Mouse (Mus musculus): ENCODE data around the gene Nrp1.
A peak's percentile ranks its signal among the peaks of the same experiment; 100 is the strongest.

Nrp1 gene

DNA sequence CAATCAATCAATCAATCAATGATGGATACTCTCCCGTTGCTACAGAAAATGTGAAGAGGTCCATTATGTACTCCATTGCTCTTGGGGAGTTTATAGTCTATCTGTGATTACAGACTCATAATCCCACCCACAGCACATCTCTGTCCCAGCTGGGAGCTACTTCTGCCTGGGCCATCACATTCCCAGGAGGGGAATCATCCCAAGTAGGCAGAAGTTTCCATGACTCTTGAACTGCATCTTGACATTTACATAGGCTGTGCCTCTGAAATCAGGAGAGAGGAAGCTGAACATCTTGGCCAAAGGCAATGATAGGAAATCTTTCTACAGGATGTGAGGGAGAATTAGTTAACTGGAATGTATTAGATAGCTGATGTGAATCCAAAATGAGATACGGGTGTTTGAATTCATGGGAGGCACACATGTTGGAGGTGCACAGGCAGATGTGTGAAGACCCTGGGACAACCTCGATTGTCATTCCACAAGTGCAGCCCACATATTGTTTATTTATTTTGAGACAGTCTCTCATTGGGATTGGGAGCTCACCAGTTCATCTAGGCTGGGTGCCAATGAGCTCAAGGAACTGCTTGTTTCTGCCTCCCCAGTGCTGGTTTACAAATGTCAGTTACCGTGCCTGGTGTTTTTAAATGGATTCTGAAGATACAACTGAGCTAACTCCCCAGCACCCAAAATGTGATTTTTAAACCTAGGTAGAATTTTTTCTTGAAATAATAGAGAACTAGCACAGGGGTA, 108.5 kb downstream of the Nrp1 start:
- no peak for DNase-seq (ENCODE audit: low spot score in 2 of 2)

DNA sequence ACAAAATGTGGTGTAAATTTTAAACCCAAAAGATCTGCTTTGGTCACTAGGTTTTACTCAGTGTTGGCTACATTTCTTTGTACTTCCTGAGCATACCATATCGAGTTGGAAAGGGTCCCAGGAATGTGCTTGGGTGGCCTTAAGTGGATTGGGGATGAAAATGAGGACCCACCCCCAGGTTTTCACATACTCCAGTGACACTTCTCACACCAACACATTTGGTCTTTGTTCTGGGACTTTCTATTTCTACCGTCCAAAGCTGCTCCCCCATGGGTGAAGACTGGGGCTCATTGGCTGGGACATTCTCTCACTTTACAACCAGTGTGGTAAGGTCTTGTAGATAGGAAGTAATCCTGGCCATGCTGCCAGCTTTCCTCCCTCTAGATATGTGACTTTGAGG, 111.7 kb downstream of the Nrp1 start:
- no peak for DNase-seq (ENCODE audit: low spot score in 2 of 2)

DNA sequence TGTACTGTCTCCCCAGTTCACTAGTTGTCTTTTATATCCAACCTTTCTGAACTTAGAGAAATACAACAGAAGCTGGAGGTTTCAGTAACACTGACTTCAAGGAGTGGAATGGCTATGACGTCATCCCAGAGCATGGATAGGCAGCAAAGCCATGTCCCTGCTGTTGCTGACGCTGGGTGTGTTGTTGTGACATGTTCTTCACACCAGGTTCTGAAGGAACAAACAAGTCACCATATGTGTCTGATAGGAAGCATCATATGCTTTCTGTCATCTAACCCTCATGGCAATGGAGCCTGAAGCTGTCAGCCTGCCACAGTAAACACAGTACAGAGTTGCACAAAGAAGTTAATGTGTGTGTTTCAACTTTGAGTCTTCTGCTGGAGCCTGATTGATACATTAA, 112.8 kb downstream of the Nrp1 start:
- DNase-seq (ENCODE audit: low spot score in 2 of 2), result no peak

DNA sequence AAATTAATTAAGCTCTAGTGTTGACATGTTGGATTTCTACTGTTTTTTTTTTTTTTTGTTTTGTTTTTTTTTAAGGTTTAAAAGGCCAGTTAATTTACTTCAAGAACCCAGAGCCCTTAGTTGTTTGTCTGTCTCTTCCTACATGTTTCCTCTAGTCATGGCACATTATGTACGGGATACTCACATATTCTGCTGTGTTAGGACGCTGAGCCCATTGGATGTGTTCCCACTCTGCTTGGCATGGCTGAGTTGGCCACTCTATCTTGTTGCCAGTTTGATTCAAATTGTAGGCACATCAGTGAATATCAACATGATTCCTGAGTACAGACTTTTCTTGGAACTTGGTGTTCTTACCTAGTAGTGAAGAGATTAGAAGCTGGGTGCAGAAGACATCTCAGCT, 114.5 kb downstream of the Nrp1 start:
- no peak for DNase-seq (ENCODE audit: low spot score in 2 of 2)

DNA sequence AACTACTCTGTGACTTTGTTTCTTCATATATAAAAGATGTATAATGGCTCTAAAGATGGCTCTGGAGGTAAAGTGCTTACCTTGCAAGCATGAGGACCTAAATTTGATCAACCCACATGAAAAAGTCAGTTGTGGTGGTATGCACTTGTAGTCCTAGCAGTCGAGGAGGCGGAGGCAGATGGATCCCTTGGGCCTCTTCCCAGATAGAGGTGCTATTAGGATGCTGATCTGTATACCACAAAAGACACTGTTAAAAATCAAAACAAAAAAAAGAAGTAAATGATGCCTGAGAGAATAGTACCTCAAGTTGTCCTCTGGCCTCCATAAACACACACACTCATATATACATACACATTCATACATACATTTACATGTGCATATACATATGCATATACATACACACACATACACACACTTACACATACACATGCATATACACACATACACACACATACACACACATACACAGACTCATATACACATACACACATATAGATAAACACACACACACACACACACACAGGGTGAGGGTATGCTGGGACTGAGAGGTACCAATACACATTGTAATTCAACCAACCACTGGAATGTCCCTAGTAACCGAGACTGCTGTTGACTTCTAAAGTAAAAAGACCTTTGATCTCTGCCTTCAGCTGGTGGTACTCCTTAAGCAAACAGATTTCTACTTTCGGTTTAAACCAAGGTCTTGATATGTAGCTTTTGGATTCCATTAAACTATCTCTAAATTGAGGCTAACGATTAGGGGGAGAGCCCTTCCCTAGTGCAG, 115.2 kb downstream of the Nrp1 start:
- no peak for DNase-seq (ENCODE audit: low spot score in 2 of 2)

DNA sequence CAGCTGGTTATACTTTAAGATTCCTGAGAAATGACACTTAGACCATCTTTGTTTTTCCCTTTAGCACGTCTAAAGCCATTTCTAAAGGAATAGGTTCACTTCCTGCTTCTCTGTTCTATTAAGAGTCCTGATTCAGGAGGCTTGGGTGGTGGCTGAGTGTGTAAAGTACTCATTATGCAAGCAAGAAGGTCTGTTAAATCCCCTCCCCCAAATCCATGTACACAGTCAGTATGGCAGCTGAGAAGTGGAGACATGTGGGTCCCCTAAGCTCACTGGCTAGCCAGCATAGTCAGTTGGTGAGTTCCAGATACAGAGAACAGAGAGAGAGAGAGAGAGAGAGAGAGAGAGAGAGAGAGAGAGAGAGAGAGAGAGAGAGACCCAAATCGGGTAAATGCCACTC, 116.2 kb downstream of the Nrp1 start:
- no peak for DNase-seq (ENCODE audit: low spot score in 2 of 2)

DNA sequence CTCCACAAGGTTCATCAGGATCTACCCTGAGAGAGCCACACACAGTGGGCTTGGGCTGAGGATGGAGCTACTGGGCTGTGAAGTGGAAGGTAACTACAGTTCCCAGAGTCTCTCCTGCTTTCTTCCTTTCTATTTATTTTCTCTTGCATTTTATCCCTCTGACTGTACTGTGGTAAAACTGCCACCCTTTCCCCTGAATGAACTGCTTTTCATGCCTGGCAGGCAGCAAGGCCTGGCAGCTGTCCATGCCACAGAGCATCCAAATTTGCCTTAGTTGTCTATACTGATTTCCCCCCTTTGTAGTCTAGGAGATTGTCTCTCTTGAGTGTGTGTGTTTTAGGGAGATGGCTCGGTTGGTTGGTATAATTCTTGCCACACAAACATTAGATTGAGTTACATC, 117.8 kb downstream of the Nrp1 start:
- DNase-seq (ENCODE audit: low spot score in 2 of 2), result no peak

DNA sequence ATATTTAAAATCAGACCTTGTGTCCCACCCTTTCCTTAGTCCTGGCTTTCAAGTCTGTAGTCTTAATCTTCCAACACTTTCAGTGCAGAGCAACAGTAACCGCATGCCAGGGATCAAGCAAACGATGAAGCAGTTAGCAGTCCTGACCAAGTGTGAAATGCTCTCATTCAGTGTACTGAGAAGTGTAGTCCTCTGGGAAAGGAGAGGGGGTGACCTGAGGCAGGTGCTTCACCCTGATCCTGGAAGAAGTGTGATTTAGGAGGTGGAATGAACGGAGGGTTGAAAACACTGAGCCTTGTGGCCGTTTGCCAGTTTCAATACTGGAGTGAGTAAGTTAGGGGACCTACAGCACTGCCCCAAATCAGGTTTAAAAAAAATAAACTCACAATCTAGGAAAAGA, 119.6 kb downstream of the Nrp1 start:
- no peak for DNase-seq (ENCODE audit: low spot score in 2 of 2)

DNA sequence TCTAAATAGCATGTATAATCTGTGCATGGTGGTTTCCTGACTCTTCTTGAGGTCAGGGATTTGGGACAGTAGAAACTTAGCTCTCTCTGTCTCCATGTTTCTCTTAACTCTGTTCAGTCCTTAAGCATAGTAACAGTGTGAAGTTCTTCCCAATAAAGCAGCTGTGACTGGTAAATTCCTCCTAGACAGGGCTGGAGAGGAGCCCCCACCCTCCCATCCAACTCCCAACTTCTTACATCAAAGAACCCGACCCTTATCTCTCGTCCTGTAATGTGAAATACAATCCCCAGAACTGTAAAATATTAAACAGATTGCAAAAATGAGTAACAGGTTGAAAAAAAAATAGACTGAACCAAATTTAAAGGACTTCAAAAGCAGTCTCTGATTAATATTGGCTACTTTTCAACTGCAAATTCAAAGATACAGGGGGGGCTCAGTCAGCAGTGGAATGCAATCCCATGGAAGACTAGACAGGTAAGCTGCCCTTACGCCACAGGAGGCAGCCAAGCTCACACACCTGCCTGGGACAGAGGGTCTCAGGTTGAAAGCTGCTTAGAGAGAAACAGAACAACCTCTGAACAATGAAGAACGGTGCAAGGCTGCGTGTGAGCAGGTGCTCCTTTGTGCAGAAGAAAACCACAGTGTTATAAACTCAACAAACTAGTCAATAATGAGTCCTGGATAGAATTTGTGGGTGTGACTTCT, 121.1 kb downstream of the Nrp1 start:
- DNase-seq (ENCODE audit: low spot score in 2 of 2), result no peak

DNA sequence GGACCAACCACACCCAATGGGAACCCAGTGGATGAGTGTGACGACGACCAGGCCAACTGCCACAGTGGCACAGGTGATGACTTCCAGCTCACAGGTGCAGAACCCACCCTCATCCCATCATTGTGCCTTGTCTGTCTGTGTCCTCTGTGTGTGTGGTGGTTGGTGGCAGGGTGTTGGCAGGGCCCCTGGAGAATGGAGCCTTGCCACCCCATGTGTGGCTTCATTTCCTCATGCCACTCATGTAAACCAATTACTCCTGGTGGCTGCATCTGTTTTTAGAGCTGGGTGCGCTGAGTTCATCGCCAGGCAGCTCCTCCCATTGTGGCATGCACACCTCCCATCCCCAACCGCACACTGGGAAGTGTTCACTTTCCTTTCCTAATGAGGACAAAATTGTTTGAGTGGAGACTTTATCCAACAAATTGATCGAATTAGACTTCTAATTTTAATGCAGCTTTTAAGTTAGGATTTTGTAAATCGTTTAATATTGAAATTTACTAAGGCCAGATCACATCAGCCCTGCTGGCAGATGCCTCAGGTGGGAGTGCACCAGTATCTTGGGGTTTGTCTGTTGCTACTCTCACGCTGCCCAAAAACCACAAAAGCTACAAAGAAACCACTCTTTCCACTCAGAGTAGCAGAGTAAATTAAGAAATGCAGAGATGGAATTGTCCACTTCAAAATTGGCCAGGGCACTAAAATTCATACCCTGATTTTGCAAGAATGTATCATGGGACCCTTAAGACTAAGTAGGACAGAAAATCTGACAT, 122.7 kb downstream of the Nrp1 start:
- DNase-seq (ENCODE audit: low spot score in 2 of 2), result no peak

DNA sequence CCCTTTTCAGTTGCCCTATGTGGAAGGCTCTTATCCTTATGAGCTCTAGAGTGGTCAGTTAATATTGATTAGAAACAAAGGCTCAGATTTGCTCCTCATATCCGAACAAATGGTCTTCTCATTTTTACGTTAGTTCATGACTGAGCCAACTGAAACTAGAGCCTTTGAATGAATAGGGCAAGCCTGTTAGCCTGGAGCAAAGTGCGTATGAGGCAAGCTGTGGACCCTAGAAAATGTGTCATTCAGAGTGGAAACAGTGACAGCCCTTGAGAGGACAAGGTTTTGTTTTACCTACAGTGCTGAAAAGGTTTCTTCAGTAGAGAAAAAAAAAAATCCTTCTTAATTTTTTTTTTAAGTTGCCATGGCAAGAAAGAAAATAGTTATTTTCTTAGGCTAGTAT, 124.9 kb downstream of the Nrp1 start:
- DNase-seq (ENCODE audit: low spot score in 2 of 2), result no peak

DNA sequence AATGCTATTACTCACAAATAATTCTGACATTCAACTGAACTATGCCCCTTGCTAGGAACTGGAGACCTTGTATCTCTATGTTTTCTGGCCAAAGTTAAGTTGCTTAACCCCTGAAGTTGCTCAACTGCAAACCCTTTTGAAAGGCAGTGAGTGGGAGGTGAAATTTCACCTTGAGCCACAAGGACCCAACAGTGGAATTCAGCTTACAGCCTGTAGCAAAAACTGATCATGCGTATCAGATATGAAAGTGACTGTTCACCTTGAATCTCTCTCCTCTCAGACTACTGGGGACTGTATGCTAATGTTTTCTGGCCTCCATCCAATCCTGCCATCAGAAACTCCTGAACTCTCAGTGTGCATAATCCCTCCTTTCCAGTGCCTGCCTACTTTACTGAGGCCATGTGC, 126.3 kb downstream of the Nrp1 start:
- no peak for DNase-seq (ENCODE audit: low spot score in 2 of 2)

DNA sequence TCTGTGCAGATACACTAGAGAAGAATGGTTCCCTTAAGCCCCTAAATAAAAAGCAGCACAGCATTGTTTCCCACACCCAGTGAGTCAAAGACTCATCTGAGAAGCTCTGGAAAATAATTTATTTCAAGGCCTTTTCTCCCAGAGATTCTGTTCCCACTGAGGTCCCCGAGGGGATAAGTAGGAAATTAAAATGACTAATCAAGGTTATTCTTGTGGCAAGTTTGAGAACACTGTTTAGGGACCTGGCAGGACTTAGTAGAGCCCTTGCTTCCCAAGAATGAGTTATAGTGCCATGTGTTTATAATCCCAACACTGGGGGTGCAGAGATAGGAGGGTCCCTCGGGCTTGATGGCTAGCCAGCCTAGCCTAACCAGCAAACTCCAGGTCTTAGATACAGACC, 127.6 kb downstream of the Nrp1 start:
- no peak for DNase-seq (ENCODE audit: low spot score in 2 of 2)

DNA sequence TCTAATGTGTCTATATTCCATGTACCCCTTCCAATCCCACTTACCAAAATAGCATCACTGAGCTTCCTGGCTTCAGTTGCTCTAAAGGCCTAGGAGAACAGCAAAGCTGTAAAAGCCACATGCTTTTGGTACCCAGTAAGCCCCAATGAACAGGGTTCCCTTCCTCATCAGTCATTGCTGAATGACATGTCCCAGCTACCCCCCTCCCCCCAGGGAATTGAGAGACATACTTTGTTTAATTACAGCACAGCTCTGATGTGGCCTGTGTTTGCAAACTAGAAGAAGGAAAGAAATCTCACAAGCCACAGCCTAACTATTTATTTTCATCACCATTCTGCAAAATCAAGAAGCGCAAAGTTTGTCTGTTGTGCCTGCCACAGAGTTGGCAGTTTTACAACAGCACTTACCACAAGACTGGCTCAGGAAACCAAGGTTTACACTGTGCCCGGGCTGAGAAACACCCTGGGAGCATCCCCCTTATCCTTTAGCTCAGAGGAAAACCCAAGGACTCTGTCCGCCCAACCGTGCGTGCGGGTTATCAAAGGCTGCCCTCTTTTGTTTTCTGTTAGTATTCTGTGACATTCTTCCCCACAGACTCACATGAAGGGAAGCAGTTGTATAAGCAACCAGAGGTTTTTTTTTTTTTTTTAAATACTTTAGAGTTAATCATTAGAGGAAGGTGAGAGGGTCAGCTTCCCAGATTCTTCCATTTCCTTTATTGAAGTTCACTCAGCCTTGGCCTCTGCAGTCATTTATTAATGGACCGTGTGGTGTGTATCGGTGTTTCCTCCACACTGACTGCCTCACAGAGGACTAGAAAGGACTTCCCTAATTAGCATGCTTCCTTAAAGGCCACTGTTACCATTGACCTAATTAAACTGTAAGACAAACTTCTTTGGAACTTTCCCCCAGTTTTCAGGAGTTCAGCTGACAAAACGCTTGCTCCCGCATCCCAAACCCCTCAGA, 129.8 kb downstream of the Nrp1 start:
- no peak for DNase-seq (ENCODE audit: low spot score in 2 of 2)

DNA sequence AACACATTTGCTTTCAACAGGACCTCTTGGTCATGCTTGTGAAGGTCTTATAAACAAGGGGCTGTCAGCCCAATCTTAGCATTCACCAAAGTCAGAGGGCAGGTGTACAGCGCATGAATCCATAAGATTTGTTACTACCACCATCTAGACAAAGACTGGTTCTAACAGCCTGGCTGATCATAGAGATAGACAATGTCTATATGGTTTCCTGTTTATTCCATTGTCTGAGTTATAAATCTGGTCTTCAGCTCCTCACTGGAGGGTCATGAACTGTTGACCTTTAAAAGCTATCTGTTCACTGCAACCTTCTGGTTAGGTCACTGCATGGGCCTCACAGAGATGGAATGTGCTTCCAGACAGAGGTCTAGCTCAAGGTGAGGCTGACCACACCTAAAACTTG, 130.9 kb downstream of the Nrp1 start:
- DNase-seq (ENCODE audit: low spot score in 2 of 2), result no peak

DNA sequence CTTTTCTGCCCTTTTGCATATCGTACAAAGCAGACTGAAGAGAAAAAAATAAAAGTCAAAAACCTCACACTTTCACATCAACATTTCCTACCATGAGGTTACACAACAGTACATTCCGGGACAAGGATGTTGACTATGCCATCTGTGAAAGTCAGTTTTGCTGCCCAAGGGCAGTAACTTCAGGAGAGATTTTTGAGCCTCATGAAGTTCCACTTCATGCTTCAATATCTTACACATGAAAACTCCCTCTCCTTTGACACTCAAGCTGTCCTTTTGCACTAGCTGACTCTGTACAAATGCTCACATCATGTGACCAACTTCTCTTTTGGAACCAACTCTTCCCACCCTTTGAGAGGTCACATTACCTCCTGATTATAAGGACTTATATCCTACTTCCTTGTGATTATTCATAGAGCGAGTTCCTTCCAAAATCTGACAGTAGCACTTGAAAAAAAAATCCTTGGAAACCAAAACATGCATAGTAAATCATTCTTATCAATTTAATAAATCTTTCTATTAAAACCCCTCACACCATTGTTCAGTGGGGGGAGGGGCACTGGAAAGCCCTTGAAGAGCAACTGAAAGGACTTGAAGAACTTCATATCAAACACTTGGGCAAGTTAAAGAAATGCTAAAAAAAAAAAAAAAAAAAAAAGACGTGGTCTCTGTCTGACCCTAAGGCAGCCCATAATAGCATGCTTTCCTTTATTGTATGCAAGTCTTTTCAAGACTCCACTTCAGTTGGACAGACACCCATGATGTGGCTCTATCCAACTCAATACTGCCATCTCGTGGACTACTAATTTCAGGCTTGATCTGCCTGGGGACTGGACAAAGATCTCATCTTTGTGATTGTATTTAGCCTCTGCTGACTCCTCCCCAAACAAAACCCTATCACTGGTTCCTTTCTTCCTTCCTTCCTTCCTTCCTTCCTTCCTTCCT, 133.0 kb downstream of the Nrp1 start:
- DNase-seq (ENCODE audit: low spot score in 2 of 2), result peak in 1 of 2 experiments; percentile 31

DNA sequence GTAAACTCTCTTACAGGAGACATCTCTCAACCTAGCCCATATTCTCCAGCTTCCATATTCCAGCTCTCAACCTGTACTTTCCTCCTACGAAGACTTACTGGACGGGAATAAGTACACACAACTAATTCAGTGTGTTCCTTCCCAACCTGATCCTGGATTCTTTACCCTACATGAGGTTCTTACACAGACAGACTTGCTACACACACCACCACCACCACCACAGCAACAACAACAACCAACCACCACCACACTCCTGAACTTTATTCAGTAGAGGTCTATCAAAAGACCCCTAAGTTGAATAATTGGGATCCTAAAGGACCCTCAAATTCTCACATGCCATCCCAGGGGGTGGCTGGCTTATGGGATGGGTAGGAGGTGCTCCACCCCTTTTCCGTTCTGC, 135.4 kb downstream of the Nrp1 start:
- DNase-seq (ENCODE audit: low spot score in 2 of 2), result no peak

DNA sequence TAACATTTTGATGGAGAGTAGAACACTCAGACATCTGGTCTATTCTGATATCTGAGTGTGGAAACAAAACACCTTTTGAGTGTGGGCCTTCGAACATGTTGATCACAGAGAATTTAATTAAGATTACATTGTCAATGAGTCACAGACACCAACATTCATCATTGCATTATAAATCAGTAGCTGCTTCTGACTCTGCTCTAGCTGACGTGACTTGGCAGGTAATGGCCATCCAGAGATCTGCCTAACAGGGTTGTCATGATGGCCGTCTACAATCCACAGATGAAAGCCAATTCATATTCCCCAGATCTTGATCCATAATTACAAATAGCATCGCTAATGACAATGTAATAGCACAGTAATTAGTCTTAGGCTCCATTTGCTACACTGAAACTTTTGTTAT, 140.4 kb downstream of the Nrp1 start:
- no peak for DNase-seq (ENCODE audit: low spot score in 2 of 2)

DNA sequence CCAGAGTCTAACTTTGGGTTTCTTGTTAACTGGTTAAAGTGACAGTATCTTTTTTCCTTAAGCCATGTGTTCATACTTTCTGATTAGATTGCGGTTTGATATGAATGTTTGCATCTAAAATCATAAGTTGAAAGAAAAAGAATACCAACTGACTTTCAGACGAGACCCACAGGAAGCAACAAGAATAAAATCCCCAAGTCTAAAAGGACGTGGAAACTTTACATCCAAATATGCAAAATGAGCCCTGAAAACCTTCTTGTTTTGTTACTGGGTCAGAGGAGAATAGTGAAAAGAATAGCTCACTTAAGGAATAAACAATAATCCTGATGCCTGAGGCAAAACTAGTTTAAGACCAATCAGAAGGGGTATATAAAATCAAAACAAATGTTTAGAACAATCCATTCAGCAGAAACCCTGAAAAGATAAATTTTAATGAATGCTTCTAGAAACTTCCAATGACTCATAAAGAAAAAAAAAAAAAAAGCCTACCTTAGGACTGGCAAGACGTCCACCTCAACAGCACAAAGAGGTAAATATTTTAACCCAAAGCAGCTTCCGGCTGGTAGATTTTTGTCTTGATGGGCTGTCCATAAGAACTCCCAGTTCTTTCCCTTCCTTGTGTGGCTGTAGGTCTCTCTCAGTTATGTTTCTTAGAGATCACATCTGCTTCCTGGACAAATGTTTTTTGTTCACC, 145.9 kb downstream of the Nrp1 start:
- DNase-seq (ENCODE audit: low spot score in 2 of 2), result no peak

All from frontal cortex, postnatal 25 days (tissue).